Mouse (Mus musculus) cerebellum, postnatal 10 days (tissue): Measurements from ENCODE around the gene Plk5.
A peak's percentile ranks its signal among the peaks of the same experiment; 100 is the strongest.
"Not testable (repeated sequence)": the region's sequence is repeated elsewhere in the genome, so short reads cannot be mapped to it uniquely, and the experiment has no call there.

Experiments
- DNase-seq, 2 experiments: peaks; one replicate each; pipeline ENCODE4 v3.0.0; 2021; ENCODE audit warnings: mixed read lengths in 2 of 2

Plk5 gene

DNA sequence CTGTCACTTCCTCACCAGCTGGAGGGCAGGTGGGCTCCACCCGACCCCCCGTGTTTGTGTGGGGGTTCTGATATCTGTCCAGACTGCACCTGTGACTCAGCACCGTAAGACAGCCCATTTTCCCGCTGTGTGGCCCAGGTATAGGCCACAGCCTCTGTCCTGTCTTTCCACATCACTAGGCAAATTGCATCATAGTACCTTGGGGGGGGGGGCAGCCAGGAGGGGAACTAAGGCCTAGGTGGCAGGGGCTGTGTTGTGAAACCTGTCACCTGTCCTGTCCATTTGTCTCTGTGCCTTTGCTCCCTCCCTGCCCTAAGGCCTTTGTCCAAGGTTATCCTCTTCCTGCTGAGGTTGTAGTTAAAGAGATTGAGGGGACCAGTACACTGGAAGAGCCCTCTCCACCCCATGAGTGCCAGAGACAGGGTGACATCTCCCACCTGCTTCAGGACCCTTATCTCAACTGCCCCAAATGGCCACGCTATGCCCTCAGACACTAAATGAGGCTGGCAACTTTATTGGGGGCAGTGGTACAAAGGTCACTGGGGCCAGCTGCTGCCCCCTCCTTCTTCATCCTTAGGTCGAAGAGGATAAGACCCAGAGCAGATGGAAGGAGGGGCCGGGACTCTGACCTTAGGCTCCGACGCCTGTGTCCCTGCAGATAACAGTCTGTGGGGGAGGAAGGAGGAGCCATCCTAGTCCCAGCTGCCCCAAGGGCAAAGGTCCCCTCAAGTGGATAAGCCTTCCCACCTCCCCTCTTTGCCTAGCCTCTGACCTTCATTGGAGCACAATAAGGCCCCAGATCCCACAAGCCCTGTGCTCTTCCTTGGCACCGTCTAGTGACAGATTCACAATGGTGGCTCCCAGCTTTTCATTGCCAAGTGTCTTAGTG is 24.4 kb upstream of the Plk5 start:
- DNase-seq = peak in 1 of 2 experiments; percentile 84

DNA sequence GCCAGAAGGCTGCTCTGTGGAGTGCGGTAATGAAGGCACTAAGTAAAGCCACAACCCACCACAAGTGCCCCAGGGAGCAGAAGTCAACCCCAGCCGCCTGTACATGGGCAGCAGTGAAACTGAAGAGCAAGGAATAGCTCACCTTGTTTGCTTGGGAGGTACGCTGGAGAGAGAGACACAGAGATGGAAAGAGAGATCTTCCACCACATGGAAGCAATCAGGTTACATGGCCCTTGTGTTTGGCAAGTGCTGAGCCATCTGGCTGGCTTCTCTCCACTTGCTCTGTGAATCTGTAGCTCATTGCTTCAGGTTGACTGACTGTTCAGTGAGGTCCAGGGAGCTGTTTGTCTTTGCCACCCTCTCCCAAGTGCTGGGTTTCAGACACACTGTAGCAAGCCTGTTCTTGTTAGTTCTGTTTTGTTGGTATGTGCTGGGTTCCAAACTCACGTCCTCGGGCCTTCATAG is 23.7 kb upstream of the Plk5 start:
- peak; percentile 85 for DNase-seq

DNA sequence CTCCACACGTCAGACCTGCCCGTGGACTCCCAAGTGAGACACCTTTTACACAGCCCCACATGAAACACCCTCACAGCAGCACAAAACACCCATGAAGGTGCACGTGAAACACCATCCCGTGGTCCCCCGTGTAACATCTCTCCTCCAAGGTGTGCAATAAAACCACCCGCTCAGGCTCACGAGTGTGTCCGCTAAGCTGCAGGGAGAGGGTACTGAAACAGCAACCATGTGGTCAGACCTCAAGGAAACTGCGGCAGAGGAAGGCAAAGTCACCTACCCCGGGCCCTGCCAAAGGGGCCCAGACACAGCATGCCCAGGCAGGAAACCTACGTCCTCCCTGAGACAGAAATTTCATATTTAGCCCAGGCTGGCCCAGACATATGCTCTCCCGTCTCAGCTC is 20.0 kb upstream of the Plk5 start:
- DNase-seq = no peak

- DNase-seq = peak; percentile 94 to 96
Observed at GRCm38 (mm10) chr10:80339941-80340750, 16.1 kb upstream of the Plk5 start.

DNA sequence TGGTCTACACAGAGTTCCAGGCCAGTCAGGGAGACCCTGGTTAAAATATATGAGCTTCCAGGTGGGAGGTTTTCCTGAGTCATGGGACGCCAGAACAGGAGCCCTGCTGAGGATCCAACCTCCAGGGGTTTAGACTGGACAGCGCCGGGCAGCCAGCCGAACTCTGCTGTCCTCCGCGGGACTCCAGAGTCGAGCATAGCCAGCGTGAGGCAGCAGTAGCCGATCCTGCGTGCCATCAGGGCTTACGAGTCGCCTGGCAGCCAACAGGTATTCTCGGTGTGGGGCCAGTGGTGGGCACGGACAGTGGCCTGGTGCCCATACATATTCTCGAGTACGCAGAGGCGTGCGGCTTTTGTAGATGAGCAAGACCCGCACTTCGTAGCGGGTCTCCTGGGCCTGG is 15.2 kb upstream of the Plk5 start:
- no peak for DNase-seq

DNA sequence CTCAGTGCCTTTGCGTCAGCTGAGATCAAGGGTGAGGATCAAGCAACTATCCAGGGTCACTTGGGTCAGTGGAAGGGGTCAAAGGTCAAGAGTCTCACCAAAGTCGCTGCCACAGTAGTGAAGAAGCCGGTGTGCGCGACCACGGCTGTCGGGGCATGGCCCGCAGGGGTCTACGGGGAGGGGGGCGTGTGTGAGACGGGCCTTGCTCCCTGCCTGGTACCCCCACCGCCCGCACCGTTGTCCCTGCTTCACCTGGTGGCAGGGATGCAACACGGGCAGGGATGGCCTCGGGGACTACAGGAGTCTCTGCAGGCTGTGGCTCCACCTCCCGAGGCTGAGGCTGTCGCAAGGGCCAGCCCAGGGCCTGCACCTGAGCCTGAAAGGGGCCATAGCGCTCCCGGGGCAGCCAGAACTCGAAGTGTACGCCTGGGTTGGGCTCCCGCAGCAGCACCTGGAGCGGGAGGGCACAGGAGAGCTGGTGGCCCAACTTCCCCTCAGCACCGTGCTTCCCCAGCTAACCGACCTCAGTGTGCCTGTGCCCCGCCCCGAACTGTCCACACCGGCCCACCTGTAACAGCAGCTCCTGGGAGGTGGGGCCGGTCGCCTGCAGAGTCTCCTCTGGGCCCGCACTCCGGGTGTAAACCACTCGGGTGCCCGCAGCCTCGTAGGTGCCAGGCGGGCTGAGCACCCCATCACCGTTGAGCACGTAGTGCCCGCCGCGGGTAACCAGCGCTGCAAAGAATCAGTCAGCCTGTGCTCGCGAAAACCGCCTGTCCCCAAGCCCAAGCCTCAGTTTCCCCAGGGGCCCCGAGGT is 14.6 kb upstream of the Plk5 start:
- no peak for DNase-seq

DNA sequence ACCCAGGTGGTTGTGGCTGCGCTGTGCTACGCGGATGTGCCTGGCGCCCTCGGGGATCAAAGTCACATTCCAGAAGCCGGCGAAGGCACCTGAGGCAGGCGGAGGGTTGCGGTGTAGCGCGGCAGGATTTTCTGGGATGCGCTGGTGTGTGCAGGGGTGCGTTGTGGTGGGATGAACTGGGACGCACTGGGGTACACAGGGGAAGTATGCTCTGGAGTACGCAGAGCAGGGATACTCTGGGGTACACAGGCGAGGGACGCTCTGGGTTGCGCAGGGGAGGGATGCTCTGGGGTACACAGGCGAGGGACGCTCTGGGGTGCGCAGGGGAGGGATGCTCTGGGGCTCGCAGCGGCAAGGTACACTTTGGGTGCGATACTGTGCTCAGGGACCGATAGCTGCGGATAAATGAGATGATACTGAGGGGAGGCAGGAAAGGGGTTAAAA is 13.9 kb upstream of the Plk5 start:
- DNase-seq = no peak

GRCm38 (mm10) chr10:80342749-80343424 is 13.4 kb upstream of the Plk5 start:
- peak in 1 of 2 experiments; percentile 53 for DNase-seq

DNA sequence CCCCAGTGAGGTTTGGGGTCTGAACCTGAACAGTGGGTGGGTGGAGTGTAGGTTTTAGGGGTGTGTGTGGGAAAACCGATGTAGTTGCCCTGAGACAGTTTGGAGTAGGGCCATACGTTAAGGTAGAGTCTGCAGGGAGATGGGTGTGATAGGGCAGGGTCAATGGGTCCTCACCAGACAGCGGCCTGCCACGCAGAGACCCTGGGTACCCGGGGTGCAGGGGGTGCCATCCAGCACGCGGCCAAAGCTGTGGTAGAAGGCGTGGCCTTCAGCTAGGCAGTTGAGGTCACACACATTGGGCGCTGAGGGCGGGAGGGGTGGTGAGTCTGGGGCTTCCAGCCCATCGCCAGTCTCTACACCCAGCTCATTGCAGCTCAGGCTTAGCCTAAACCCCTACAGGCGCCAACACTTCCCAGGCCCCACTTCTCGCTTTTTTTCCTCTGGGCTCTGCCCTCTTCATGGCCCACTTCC is 12.8 kb upstream of the Plk5 start:
- no peak for DNase-seq

DNA sequence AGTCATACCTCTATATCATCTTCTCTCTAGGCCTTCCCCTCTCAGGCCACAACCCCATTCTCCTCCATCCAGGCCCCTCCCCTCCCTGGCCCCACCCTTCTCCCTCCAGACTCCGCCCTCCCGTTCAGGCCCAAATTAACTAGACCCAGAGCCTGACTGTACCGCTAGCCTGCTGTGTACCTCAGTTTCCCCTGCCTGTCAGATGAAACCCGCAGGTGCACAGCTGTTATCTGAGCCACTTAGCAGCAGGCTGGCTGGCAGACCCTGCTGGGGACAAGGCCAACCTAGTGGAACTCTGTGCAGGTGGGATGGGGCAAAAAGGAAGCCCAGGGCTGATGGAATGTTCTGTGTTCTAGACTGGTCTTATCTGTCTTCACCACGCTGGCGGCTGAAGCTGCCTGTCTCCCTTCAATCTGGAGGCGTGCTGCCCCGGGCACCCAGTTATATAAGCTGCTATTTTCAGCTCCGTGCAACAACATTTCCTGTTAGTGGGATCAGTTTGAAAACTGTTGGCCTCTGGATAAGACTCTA is 12.1 kb upstream of the Plk5 start:
- no peak for DNase-seq

DNA sequence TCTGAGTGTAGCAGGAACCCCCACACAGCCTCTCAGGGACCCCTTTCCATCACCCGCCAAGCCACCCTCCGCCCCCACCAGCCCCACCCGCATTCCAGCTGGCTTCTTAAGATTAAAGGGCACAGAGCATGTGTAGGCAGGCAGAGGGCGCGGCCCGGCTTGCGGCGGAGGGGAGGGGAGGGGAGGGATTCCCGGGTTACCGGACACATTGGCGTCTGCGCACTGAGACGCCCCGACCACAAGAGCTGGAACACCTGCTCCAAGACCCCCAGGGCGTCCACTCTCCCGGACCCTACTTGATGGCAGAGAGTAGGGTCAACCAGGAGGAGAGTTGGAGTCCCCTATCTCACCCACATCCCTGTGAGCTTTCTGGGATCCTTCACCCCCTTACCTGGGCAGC is 11.1 kb upstream of the Plk5 start:
- no peak for DNase-seq

- DNase-seq = not testable (repeated sequence)
Observed at GRCm38 (mm10) chr10:80345929-80346328, 10.3 kb upstream of the Plk5 start.

- DNase-seq = no peak
Observed at GRCm38 (mm10) chr10:80347514-80347967, 8.7 kb upstream of the Plk5 start.

GRCm38 (mm10) chr10:80348244-80348781 is 7.9 kb upstream of the Plk5 start, which contains the start of gene Adamtsl5:
TSS of gene Adamtsl5 (minus strand) at chr10:80348412.
- peak; percentile 66 for DNase-seq

DNA sequence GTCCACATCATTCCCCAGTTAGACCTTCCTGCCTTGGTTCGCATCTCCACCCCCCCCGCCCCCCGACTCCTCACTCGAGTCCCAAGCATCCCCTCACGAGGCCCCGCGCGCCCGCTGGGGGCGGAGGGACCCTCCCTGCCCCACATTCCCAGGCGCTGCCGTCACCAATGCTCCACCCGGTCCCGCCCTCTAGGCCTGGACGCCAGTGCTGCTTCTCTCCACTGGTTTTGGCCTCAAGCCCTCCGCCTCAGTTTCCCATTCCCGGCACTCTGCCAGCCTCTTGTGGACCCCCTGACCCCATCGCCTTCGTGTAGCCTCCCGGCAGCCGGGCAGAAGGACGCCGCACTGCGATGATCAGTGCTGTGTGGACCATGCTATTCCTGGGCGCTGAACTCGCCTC is 7.3 kb upstream of the Plk5 start:
- no peak for DNase-seq

- peak; percentile 90 to 94 for DNase-seq
Observed at GRCm38 (mm10) chr10:80350292-80350691, 6.0 kb upstream of the Plk5 start.

DNA sequence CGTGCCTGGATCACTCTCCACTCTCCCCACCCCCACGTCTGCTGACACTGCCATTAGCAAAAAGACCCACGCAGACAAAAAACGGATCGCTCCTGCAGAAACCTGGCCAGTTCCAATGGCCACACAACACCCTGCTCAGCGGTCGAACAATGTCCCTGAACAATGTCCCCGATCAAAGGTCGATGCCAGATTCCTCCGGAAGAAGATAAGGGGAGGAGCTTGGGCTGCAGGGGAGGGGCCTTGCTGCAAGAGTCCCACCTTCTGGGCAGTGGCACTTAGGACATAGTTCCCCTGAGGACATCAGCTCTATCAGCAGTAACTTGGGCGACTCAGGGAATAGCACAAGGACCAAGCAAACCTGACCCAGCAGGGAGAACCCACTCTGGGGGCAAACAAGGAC is 4.4 kb upstream of the Plk5 start:
- DNase-seq = no peak

GRCm38 (mm10) chr10:80352727-80353126 is 3.5 kb upstream of the Plk5 start:
- DNase-seq = no peak

DNA sequence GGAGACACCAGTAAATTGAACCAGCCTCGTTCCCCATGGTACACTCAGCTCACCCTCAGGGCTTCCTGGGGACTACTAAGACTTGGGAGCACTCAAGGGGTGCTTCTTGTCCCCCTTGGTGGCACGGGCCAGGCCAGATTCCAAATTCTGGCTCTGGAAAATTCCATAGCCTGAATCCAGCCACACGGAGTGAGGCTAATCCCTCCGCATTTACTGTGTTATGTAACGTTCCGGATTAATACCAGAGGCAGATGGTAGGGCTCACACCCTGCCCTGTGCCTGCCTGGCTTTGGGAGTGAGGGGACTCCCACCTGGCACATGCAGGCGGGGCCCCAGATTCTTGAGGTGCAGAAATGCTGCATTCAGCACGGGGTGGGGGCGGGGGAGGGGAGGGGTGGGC is 828 bp upstream of the Plk5 start:
- DNase-seq = peak in 1 of 2 experiments; percentile 19

- peak in 1 of 2 experiments; percentile 12 for DNase-seq
Observed at GRCm38 (mm10) chr10:80356737-80357136, 478 bp downstream of the Plk5 start.

- DNase-seq = peak in 1 of 2 experiments; percentile 4
Observed at GRCm38 (mm10) chr10:80357336-80357735, 1.1 kb downstream of the Plk5 start.
